Mouse (Mus musculus): ENCODE results near the gene Kdelr3. TPM values are rescaled to one million over a fixed set of nuclear protein-coding genes. Genes with fewer than 3 reads are reported as not detected.

Gene Kdelr3
- polyA plus RNA-seq, 1 experiment from 2014 or later = 9.3 TPM

DNA sequence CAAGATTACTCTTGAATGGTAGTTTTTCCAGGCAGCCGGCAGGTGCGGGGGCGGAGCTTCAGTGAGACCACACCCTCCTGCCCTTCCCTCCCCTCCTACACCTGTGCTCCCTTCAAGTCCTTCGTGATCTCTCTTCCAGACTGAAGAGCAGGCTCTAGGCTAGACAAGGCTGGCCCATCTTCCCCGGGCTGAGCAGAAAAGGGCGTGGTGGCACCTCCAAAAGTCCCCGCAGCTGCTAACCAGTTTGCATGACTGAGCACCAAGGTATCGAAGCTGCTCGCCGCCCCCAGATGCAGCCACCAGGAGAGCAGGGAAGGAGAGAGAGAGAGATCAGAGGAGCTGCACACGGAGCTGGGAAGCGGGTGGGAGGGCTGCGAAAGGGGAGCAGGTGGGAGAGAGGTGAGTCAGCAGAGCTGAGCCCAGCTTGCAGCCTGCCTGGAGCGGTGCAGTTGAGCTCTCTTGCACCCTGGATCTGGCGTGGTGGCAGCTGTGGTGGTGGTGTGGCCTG lies 35.0 kb upstream of the Kdelr3 start:
- no peak overlapping the region for H3K4me2 ChIP-seq (ENCODE audit: low read length)
- no peak overlapping the region for H3K27ac ChIP-seq (ENCODE audit: low read length)
- no peaks in the 10 kb centered on the region for H3K4me1 ChIP-seq (ENCODE audit: control insufficient read depth, insufficient read depth, low read length)
- H3K9ac ChIP-seq (ENCODE audit: low read depth, low read length) = no peak overlapping the region
- WGBS = 18% methylated on average over 15 of the region's 15 CpGs
- no peaks in the 10 kb centered on the region for H3K9me3 ChIP-seq (replicated peaks; ENCODE audit: control insufficient read depth, low read length, poor library complexity, severe bottlenecking)
- no peaks in the 10 kb centered on the region for H3K36me3 ChIP-seq (ENCODE audit: control insufficient read depth, insufficient read depth, low read length)
- ATAC-seq = no peak
- no peak overlapping the region for H3K4me3 ChIP-seq (ENCODE audit: low read depth, low read length)
- no peaks in the 10 kb centered on the region for H3K27me3 ChIP-seq (ENCODE audit: control insufficient read depth, insufficient read depth, low read depth, low read length)

- Histone ChIP-seq H3K27me3 (ENCODE audit: control insufficient read depth, insufficient read depth, low read depth, low read length) (peaks cover 3% of the 10 kb centered on the region; the same call in 1 of the 2 replicates), H3K36me3 (ENCODE audit: control insufficient read depth, insufficient read depth, low read length) (no peaks in the 10 kb centered on the region), H3K9me3 (replicated peaks; ENCODE audit: control insufficient read depth, low read length, poor library complexity, severe bottlenecking) (no peaks in the 10 kb centered on the region), H3K27ac (ENCODE audit: low read length) (no peak overlapping the region), H3K4me3 (ENCODE audit: low read depth, low read length) (no peak overlapping the region), H3K4me1 (ENCODE audit: control insufficient read depth, insufficient read depth, low read length) (no peaks in the 10 kb centered on the region), H3K9ac (ENCODE audit: low read depth, low read length) (no peak overlapping the region), H3K4me2 (ENCODE audit: low read length) (no peak overlapping the region)
- 66% methylated on average over 11 of the region's 11 CpGs for WGBS
- ATAC-seq = no peak
Measured at GRCm38 (mm10) chr15:79489463-79489862, 26.7 kb upstream of the Kdelr3 start.

DNA sequence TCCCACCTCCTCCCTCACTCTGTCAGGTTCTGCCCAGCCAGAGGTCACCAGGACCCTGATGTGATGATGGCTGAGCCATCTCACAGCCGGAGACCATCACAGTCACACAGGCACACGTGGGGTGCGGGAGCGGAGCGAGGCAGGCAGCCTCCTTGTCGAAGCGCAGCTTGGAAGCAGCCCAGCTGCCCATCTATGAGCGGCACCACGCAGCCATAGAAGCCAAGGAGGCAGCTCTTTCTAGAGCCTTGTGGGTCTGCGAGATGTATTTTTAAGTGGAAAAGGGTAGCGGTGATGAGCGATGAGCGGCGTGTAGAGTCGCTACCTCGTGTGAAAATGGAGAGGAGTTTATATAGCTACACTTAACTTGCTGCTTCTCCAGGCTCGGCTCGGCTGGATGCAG lies 22.7 kb upstream of the Kdelr3 start:
- H3K4me2 ChIP-seq (ENCODE audit: low read length) = peak overlapping the region; percentile 0; the same call in 1 of the 2 replicates
- WGBS = 46% methylated on average over 18 of the region's 18 CpGs
- H3K4me3 ChIP-seq (ENCODE audit: low read depth, low read length) = no peak overlapping the region
- no peak overlapping the region for H3K27ac ChIP-seq (ENCODE audit: low read length)
- no peaks in the 10 kb centered on the region for H3K36me3 ChIP-seq (ENCODE audit: control insufficient read depth, insufficient read depth, low read length)
- no peaks in the 10 kb centered on the region for H3K9me3 ChIP-seq (replicated peaks; ENCODE audit: control insufficient read depth, low read length, poor library complexity, severe bottlenecking)
- H3K4me1 ChIP-seq (ENCODE audit: control insufficient read depth, insufficient read depth, low read length) = no peaks in the 10 kb centered on the region
- peaks cover 3% of the 10 kb centered on the region; the same call in 1 of the 2 replicates for H3K27me3 ChIP-seq (ENCODE audit: control insufficient read depth, insufficient read depth, low read depth, low read length)
- no peak for ATAC-seq
- H3K9ac ChIP-seq (ENCODE audit: low read depth, low read length) = no peak overlapping the region

- 65% methylated on average over 17 of the region's 17 CpGs for WGBS
- Histone ChIP-seq H3K27ac (ENCODE audit: low read length) (no peak overlapping the region), H3K4me2 (ENCODE audit: low read length) (no peak overlapping the region), H3K9me3 (replicated peaks; ENCODE audit: control insufficient read depth, low read length, poor library complexity, severe bottlenecking) (no peaks in the 10 kb centered on the region), H3K27me3 (ENCODE audit: control insufficient read depth, insufficient read depth, low read depth, low read length) (peaks cover 34% of the 10 kb centered on the region), H3K9ac (ENCODE audit: low read depth, low read length) (no peak overlapping the region), H3K4me1 (ENCODE audit: control insufficient read depth, insufficient read depth, low read length) (peaks cover 5% of the 10 kb centered on the region; the same call in 1 of the 2 replicates), H3K36me3 (ENCODE audit: control insufficient read depth, insufficient read depth, low read length) (no peaks in the 10 kb centered on the region), H3K4me3 (ENCODE audit: low read depth, low read length) (no peak overlapping the region)
- no peak for ATAC-seq
Measured at GRCm38 (mm10) chr15:79500110-79500509, 16.1 kb upstream of the Kdelr3 start.

DNA sequence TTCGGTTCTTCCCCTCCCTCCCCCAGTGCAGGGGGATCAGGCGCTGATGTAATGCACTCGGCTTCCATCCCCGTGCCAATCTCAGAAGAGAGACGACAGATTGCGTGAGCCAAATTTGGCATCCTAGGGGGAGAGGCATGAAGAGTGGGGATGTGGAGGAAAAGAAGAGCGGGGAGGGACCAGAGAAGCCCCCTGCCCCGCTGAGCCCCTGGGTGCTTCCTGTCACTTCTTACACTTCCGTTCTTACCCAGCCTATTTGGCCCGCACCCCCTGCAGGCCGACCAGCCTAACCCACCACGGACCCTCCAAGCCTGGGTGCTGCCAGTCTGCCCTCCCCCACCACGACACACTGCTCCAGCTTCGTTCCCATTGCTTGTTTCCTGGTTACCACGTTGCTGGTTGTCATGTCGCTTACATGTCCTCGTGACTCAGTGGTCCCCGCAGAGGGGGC lies 13.3 kb upstream of the Kdelr3 start:
- ATAC-seq = no peak
- H3K4me2 ChIP-seq (ENCODE audit: low read length) = no peak overlapping the region

DNA sequence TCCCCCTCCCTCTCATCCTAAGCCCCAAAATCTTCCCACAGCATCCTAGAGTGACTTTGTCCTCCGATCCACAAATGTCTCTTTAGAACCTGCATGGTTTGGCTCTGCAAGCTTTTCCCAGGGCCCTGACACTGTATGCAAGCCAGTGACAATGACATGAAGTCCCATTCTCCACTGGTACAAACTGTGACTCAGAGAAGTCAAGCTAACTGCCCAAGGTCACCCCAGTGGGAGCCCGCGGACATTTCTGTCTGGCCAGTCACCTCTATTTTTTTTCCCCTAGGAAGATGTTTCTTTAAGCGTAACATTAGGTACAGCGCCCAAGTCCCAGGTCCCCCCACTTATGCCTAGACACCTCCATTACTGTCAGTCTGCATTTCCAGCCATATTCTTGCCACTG lies 12.8 kb upstream of the Kdelr3 start:
- no peak for ATAC-seq
- 62% methylated on average over 5 of the region's 5 CpGs for WGBS
- Histone ChIP-seq H3K4me2 (ENCODE audit: low read length) (no peak overlapping the region), H3K4me3 (ENCODE audit: low read depth, low read length) (no peak overlapping the region), H3K27me3 (ENCODE audit: control insufficient read depth, insufficient read depth, low read depth, low read length) (peaks cover 50% of the 10 kb centered on the region), H3K4me1 (ENCODE audit: control insufficient read depth, insufficient read depth, low read length) (peaks cover 20% of the 10 kb centered on the region), H3K27ac (ENCODE audit: low read length) (no peak overlapping the region), H3K9me3 (replicated peaks; ENCODE audit: control insufficient read depth, low read length, poor library complexity, severe bottlenecking) (no peaks in the 10 kb centered on the region), H3K36me3 (ENCODE audit: control insufficient read depth, insufficient read depth, low read length) (no peaks in the 10 kb centered on the region), H3K9ac (ENCODE audit: low read depth, low read length) (no peak overlapping the region)

More for the DNA sequence above, 13.3 kb upstream of the Kdelr3 start:
- Histone ChIP-seq H3K9me3 (replicated peaks; ENCODE audit: control insufficient read depth, low read length, poor library complexity, severe bottlenecking) (no peaks in the 10 kb centered on the region), H3K27ac (ENCODE audit: low read length) (no peak overlapping the region), H3K4me3 (ENCODE audit: low read depth, low read length) (no peak overlapping the region), H3K9ac (ENCODE audit: low read depth, low read length) (no peak overlapping the region), H3K4me1 (ENCODE audit: control insufficient read depth, insufficient read depth, low read length) (peaks cover 20% of the 10 kb centered on the region), H3K27me3 (ENCODE audit: control insufficient read depth, insufficient read depth, low read depth, low read length) (peaks cover 47% of the 10 kb centered on the region), H3K36me3 (ENCODE audit: control insufficient read depth, insufficient read depth, low read length) (no peaks in the 10 kb centered on the region)
- 21% methylated on average over 13 of the region's 18 CpGs for WGBS

DNA sequence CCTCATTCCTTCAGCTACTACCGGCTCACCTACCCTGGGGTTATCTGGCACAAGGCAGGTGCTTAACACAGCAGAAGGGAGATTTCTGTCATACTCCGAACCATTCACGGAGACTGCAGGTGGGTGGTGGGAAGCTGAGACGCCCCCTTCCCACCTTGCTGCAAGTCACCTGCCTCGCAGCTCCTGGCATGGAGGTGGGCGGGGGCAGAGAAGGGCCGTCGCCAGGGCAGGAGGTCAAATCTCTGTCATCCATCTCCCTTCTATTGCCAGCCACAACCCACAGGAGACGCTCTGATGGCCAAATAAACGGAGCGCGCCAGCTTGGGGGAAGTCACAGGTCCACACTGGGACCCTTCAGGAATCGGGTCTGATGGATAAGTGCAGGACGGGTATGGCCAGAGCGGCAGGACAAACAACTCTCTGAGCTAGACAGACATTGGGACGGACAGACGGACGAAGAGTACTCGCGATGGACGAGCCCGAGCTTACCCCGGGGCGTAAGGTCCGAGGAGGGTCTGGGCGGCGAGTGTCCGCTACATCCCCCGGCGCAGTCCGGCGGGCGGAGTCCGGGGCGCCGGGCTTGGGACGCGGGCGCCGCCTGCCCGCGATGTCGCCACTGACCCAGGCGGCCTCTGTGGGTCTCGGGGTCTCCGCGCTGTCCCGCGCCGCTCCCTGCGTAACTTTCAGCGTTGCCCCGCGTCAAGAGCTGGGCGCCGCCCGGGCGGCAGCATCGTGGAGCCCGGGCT lies 11.3 kb upstream of the Kdelr3 start, which contains the start of gene Kcnj4:
Gene Kcnj4 (minus strand): TSS at position 535 of the 746 bp plus-strand sequence.
- under 1% methylated on average over 54 of the region's 60 CpGs for WGBS
- no peak for ATAC-seq
- Histone ChIP-seq H3K9me3 (replicated peaks; ENCODE audit: control insufficient read depth, low read length, poor library complexity, severe bottlenecking) (no peaks in the 10 kb centered on the region), H3K9ac (ENCODE audit: low read depth, low read length) (peak within 1 kb of the TSS; percentile 65), H3K4me2 (ENCODE audit: low read length) (peak within 1 kb of the TSS; percentile 99), H3K27me3 (ENCODE audit: control insufficient read depth, insufficient read depth, low read depth, low read length) (peaks cover 51% of the 10 kb centered on the region), H3K27ac (ENCODE audit: low read length) (no peak within 1 kb of the TSS), H3K4me3 (ENCODE audit: low read depth, low read length) (peak within 1 kb of the TSS; percentile 58), H3K36me3 (ENCODE audit: control insufficient read depth, insufficient read depth, low read length) (no peaks in the 10 kb centered on the region), H3K4me1 (ENCODE audit: control insufficient read depth, insufficient read depth, low read length) (peaks cover 20% of the 10 kb centered on the region)

GRCm38 (mm10) chr15:79505616-79506283 lies 10.5 kb upstream of the Kdelr3 start:
- WGBS = under 1% methylated on average over 53 of the region's 71 CpGs
- no peaks in the 10 kb centered on the region for H3K36me3 ChIP-seq (ENCODE audit: control insufficient read depth, insufficient read depth, low read length)
- peak; percentile 57 for ATAC-seq
- no peak overlapping the region for H3K27ac ChIP-seq (ENCODE audit: low read length)
- peak overlapping the region; percentile 99 for H3K4me2 ChIP-seq (ENCODE audit: low read length)
- no peaks in the 10 kb centered on the region for H3K9me3 ChIP-seq (replicated peaks; ENCODE audit: control insufficient read depth, low read length, poor library complexity, severe bottlenecking)
- peaks cover 56% of the 10 kb centered on the region for H3K27me3 ChIP-seq (ENCODE audit: control insufficient read depth, insufficient read depth, low read depth, low read length)
- H3K9ac ChIP-seq (ENCODE audit: low read depth, low read length) = peak overlapping the region; percentile 65
- peak overlapping the region; percentile 58 for H3K4me3 ChIP-seq (ENCODE audit: low read depth, low read length)
- peaks cover 20% of the 10 kb centered on the region for H3K4me1 ChIP-seq (ENCODE audit: control insufficient read depth, insufficient read depth, low read length)

DNA sequence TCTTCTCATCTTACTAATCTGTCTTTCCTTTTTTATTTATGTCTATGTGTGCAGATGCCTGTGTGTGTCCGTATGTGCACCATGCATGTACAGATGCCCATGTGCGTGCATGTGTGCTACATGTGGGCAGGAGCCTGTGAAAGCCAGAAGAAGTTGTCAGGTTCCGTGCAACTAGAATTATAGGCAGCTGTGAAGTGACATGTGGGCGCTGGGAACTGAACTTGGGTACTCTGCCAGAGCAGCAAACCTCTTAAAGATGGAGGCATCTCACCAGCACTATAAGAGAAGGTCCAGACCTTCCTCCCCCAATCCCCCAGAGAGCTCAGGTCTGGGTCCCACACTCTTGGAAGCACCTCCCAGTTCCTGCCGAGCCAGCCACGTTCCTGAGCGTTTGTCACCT lies 9.8 kb upstream of the Kdelr3 start:
- H3K4me2 ChIP-seq (ENCODE audit: low read length) = no peak overlapping the region
- peaks cover 23% of the 10 kb centered on the region for H3K4me1 ChIP-seq (ENCODE audit: control insufficient read depth, insufficient read depth, low read length)
- ATAC-seq = no peak
- H3K4me3 ChIP-seq (ENCODE audit: low read depth, low read length) = no peak overlapping the region
- no peaks in the 10 kb centered on the region for H3K36me3 ChIP-seq (ENCODE audit: control insufficient read depth, insufficient read depth, low read length)
- no peak overlapping the region for H3K9ac ChIP-seq (ENCODE audit: low read depth, low read length)
- WGBS = 40% methylated on average over 7 of the region's 7 CpGs
- no peaks in the 10 kb centered on the region for H3K9me3 ChIP-seq (replicated peaks; ENCODE audit: control insufficient read depth, low read length, poor library complexity, severe bottlenecking)
- no peak overlapping the region for H3K27ac ChIP-seq (ENCODE audit: low read length)
- peaks cover 59% of the 10 kb centered on the region for H3K27me3 ChIP-seq (ENCODE audit: control insufficient read depth, insufficient read depth, low read depth, low read length)
